Mouse (Mus musculus): ENCODE results near the gene Fktn.
A peak's percentile ranks its signal among the peaks of the same experiment; 100 is the strongest.

The Fktn gene

DNA sequence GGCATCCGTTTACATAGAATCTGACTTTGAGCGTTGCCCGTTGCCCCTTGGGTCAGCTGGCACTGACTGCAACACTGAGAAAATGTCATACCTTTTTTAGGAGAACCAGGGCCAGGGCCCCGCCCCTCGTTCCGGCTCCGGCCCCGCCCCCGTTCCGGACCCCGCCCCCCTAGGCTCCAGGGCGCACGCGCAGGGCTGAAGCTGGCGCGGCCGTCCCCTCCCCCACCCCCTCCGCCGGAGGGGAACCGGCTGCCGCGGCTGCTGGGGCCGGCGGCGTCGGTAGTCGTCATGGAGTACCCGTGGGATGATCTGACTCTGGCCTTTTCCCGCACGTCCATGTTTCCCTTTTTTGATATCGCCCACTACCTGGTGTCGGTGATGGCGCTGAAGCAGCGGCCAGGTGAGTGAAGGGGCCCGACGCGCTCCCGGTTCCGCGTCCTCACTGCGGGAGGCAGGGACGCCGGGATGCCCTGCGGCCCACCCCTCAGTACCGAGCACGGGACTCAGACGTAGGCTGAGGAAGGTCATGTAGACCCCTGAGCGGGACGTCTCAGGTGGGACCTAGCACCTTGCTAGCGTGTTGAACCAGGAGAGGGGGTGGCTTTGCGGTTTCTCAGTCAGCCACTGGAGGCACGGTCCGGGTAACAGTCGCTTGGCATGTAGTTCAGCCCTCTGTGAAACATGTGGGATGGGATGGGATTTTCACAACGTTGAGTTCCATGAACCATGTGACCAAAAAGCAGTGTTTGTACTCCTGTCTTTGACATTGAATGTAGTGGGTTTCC, 112.2 kb downstream of the Fktn start, which contains the start of gene Tmem38b:
Gene Tmem38b (plus strand): TSS at position 225 of the 785 bp plus-strand sequence.
- DNase-seq (ENCODE audit: inconsistent ontology term) = peak; percentile 82

DNA sequence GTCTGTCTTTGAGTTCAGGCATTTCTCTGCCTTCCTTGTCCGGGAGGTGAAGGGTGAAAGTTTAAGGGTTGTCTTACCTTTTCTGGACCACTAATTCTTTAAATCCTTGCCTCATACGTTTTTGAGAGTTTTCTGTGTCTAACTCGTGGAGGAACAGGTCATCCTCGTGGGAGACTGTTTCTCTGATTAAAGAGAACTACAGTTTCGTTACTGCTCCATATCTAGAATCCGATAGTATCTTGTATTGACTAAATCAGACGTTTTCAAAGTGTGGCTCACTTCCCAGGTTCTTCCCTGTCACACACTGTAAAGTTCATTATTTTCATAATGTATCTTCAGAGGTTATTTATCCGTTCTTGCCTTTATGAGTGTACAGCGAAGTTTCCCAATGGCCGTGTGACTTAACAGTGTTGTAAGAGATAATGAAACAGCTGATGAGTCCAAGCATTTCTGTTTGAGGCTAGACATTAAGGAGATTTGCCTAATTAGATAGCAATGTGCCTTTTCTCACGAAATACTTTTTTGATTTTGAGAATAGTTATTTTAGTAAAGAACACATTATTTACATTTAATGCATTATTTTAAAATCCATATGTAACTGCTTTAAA, 112.9 kb downstream of the Fktn start:
- DNase-seq (ENCODE audit: inconsistent ontology term) = peak; percentile 19

Measured in Muller cell, postnatal 12 days (primary cell).